Mouse (Mus musculus): Measurements from ENCODE around the gene Pdrg1.

The Pdrg1 gene

DNA sequence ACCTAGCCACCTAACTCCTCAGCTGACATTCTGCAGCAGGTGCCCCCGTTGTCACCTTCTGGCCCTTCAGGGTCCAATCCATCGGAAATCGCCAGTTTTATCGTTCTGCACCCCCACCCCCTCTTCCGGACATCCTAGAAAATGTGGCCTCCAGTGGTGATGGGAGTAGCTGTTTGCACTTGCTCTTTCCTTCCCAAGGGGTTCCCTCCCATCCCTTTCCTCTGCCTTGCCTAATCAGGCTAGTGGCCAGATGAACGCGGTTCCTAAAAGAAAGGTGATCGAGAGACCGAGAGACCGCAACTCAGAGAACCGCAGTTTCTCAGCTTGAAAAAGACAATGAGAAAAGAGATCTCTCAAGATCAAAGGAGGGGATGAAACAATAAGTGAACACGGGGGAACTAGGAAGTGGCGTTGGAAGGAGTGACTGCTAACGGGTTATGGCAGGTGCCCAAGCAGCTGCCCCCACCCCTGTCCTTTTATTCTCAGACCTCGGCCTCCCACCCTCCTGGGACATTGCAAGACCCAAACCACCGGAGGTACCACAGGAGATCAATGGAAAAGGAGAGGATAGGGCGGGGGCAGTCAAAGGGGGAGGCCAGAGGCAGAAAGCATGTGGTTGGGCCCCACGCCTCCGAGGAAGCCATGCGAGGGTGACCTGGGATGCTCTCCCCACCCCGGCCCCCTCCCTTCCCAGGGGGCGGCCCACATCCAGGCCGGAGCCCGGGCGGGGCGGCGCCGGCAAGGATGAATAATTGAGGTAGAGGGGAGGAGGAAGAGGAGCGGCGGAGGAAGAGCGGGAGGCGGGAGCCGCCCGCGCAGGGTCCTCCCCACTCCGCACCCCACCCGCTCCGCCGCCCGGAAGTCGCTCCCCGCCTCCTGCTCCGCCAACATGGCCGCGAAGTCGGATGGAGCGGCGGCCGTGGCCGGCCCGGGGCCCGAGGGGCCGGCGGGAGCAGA is 16.2 kb upstream of the Pdrg1 start, which contains the start of gene Xkr7:
Xkr7 (plus strand) TSS at position 727 of the 957 bp plus-strand sequence.
- no peak for DNase-seq (ENCODE audit: low read depth, low spot score)

DNA sequence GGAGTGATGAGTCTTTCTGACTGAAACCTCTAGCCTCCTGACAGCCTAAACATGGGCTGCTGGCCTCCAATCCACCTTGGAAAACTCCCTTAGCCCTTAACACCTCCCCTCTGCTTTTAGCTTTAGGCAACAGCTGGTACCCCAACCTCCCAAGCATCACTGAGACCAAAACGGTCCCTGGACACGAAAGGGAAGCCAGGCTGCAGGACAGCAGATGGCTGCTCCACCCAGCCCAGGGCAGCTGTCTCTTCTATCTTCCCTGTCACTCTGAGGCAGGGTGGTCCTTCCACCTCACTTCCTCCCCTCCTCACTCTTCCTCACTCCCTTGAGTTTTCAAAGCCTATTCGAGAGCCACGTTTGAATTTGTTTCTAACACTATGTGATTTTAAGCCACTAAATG is 15.2 kb upstream of the Pdrg1 start:
- DNase-seq (ENCODE audit: low read depth, low spot score), result no peak

DNA sequence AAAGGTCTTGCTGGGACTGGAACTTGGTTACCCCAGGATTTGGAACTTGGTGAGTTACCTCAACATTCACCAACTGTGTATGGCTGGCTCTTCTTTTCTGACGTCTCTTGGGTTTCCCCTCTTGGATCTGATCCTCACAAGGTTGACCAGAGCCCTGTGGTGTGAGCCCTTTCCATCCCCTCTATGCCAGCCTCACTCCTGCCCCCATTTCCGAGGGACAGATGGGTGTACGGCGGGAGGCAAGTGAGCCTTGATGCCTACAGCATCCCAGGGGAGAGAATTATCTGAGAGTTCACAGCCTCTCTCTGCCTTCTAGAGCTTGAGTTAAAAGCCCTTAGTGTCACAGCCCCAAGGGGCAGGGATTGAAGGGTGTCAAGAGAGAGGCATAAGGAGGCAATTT is 12.3 kb upstream of the Pdrg1 start:
- DNase-seq (ENCODE audit: low read depth, low spot score), result no peak

DNA sequence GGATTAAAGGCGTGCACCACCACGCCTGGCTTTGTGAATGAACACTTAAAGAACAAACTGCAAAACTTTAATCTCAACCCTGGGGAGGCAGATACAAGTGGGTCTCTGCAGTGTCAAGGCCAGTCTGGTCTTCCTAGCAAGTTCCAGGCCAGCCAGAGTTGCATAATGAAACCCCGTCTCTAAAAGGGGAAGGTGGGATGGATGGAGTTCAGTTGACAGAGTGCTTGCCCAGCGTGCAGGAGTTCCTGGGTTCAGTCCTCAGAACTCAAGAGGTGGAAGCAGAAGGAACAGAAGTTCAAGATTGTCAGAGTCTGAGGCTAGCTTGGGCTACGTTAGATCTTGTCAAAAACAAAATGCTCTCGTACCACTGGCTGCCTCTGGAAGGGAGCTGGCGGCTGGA is 10.8 kb upstream of the Pdrg1 start:
- DNase-seq (ENCODE audit: low read depth, low spot score), result no peak

DNA sequence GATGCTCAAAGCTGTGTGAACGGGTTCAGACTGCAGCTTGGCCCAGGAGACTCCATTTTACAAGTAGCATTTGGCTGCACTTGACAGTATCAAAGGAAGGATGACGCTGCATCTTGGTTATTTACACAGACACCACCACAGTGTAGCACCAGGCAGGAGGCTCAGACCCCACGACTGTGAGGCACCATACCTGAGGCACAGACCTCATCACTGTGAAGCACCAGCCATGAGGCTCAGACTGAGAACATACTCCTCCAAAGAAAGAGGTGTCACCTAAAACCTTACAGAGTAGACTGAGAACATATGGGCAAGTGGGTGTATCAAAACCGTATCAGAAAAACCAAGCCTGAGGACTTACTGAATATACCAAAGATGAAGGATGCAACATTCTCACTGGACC is 7.6 kb upstream of the Pdrg1 start:
- DNase-seq (ENCODE audit: low read depth, low spot score), result no peak

DNA sequence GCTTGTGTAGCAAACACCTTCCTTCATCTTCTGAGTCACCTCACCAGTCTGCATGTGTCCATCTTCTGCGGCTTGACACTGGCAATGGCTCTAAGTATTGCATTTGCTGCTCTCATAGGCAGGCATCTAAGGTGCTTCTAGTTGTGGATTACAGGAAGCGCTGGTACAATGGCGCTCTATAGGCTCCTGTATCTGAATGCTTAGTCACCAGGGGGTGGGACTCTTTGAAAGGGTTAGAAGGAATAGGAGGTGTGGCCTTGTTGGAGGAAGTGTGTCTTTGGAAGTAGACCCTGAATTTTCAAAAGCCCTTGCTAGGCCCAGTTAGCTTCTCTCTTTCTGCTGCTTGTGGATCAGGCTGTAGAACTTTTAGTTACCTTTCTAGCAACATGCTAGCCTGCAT is 5.9 kb upstream of the Pdrg1 start:
- no peak for DNase-seq (ENCODE audit: low read depth, low spot score)

DNA sequence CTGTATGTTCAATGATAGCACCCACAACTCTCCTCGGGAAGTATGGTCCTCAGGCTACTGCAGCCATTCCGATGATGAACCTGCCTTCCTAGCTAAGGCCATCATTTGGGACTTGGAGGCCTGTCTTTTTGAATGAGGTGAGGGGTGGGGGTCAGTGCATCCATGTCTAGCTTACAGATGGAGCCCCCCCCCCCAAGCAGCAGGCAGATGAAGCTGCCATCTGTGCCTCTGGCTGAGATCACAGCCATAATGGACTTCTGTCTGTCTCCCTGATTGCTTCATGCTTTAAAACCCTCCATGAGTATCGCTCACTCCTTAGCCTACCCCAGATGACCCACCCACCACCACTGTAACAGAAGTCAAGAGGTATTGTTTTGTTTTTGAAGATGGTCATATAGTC is 4.1 kb upstream of the Pdrg1 start:
- DNase-seq (ENCODE audit: low read depth, low spot score), result no peak

DNA sequence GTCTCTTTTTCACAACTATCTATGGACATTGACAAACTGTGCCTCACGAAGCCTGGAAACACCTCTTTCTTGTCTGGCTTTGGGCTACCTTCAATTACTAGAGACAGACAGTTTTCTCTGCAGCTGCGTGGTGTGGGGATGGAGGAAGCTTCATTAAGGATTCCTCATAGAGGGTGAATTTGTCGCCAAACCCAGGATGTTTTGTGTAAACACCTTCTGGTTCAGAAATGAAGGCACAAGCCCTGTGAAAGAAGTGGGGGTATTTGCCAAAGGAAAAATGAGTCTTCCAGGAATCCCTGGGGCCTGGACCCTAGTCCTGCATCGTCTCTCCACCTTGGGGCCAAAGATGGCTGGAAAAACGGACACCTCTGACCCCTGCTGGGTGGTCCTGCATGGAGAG is 1.6 kb upstream of the Pdrg1 start:
- DNase-seq (ENCODE audit: low read depth, low spot score), result no peak

DNA sequence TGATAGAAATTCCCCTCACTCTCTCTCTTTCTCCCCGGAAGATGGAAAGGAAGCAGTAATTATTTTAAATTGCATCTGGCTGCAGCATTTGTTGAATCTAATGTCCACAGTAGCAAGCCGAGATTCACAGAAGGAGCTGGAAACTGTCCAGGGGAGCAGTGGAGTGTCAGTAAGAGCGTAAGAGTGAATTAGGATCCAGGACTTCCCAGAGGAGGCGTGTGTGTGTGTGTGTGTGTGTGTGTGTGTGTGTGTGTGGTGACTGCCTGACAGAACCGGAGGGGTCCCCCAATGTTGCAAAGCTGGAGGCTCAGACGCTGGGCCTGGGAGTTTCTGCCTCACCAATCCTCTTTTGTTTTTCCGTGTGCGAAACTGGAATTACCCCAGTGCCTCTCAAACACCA is 577 bp upstream of the Pdrg1 start:
- DNase-seq (ENCODE audit: low read depth, low spot score), result no peak

DNA sequence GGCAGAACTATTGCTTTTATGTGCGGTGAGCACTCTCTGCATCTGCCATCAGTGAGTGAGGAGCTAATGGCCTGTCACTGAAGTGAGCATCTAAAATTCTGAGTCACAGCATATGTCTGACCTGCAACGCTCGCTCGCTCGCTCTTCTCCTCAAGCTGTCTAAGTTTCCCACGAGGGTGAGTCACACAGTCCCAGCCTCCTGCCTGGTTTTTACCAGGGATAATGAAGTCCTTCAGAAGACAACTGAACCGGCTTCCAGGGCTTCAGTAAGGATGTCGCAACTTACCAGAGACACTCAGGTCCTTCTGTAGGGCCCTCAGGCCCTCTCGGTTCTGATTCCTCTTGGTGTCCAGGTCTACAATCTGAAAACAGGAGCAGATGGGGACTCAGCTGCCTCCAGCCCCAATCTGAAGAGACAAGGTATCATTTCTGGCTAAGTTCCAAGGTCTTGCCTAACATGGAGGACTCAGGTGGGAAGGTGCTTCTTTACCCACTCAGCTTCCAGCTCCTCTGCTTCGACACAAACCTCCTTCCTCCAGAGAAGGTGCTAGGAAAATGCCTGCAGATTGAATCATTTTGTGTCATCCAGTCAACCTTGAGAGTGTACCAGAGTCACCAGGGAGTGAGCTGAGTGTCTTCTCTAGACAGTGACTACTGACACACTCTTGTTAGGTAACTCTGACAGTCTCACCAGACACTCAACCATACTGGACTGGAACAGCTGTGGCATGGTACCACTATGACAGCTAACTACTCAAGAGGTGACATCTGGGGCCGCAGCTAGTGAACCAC is 1.3 kb downstream of the Pdrg1 start:
- DNase-seq (ENCODE audit: low read depth, low spot score), result no peak

DNA sequence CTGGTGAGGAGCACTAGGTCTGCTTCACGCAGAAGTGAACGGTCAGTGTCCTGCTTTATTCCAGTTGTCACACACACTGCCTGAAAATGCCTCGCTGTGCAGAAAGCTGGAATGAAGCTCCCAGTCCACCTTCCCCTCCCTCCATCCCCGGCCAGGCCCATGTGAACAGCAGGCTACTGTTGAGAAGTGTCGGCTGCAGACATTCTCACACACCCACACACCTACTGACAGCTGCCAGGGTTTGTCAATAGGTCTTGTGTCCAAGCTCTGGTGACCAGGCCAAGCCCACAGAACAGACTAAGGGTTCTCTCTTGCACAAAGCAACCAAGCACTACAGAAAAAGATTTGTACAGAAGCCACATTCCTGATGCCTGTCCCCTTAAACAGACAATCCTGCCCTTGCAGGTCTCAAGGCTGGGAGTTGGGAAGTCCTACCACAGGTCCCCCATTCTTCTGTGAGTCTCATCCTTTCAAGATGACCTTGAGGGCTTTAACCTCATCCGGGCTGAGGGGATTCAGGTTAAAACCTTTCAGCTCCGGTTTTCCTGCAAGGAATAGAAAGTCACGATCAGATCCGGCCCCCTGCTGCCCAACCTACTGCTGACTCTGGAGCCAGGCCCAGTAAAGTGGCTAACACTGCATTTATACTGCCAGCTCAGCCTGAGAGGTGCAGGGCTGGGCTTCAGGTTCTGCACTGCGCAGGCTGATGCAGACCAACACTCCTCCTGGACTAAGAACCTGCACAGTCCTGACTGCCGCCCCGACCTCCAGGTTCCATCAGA is 5.8 kb downstream of the Pdrg1 start:
- no peak for DNase-seq (ENCODE audit: low read depth, low spot score)

DNA sequence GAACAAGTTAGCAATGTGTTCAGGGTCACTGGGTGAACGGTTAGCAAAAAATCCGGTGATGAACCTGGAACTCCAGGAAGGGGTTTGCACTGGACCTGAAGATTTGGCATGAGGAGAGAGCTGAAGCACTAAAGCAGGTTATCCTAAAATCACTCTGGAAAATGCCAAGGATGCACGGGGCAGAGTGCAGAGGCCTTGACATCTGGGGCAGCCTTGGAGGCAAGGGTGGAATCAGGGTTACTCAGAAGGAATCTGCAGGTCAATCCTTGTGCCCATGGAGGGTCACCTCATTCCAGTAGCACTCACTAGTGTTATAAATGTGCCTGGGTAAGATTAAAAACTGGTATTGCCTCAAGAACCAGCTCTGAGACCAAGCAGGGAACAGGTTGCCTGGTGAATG is 9.2 kb downstream of the Pdrg1 start:
- DNase-seq (ENCODE audit: low read depth, low spot score), result no peak

DNA sequence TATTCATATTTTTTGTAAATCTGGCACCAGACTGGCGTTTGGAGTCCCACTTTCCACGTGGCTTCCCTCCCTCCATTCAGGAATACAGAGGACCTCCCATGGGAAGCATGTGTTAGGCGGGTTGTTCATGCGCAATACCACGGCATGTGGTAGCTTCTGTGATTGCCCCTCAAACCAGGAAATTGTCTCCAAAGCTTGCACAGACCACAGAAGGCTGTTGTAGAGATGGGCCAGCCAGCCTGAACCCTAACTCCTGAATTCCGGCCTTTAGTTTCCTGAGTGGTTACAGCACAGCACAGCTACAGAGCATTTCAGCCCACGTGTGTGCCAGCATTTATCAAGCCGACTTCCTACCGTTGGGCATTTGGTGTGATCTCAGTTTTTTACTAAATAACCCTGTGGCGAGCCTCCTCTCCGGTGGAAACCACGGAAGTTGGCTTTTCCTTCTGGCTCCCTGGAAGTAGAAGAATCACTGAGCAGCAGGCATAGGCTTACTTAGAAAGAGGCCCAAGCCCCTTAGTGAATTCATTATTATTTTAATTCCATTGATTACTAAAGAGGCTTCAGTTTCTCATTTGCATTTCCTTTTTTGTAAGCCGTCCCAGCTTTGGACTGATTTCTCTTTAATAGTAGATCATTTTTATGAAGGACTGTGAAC is 11.4 kb downstream of the Pdrg1 start:
- no peak for DNase-seq (ENCODE audit: low read depth, low spot score)

DNA sequence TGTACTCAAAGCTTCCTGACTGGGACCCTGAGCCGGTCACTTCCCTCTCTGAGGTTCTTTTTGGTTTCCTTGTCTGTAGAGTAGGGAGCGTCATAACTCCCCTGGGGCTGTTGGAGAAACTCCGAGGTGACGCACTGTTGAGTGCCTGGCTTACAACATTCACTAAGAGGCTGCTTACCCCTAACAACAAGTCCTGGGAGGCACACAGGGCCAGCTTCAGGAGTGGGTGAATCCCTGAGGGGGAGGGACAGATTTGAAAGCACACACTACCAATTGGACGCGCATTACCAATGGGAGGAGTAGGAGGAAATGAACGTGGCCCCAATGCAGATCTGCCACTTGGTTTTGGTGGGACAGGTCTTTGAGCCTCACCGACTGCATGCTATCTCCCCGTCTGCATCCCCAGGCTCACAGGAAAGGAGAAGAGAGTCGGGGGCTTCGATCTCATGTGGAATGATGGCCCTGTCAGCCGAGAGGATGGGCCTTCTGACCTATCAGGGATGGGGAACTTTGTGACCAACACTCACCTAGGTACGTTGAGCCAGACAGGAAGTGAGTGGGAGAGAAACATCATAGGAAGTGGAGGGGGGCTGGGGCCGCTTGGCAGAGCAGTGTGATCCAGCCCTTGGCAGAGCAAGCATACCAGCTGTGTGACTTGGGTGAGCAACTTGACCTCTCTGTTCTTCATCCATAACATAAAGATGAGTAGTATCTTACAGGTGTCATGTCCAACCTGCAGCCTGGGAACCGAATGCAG is 12.6 kb downstream of the Pdrg1 start:
- DNase-seq (ENCODE audit: low read depth, low spot score), result no peak

DNA sequence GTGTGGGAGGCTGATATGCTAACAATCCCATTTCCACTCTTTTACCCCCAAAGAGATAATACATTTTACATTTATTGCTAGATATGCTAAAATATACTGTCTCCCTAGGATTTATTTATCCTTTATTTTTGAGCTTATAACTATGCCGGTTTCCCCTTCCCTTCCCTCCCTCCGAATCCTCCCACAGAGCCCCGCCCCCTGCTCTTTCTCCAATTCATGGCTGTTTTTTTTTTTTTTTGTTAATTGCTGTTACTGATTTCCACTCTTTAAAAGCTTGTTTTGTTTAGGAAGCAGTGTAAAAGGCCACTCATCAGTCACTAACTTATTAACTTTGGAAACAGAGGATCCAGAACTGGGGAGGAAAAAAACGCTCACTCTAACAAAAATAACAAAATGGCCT is 18.2 kb downstream of the Pdrg1 start:
- DNase-seq (ENCODE audit: low read depth, low spot score), result no peak

DNA sequence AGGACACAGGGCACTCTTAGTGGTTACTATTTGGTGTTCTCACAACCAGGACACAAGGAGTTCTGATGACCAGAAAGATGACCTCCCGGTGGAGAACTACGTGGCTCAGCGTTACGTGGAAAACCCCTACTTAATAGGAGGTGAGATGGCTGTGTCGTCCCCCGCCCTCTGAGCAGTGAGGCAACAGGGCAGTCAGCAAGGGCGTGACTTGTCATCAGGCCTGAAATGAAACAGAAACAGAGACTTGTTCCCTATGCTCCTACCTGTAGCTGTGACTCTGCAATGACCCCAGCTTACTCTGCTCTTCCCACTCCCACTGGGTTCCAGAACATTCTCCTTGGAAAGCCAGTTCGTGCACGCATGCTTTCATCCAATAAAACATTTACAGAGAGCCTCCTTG is 23.7 kb downstream of the Pdrg1 start:
- no peak for DNase-seq (ENCODE audit: low read depth, low spot score)

DNA sequence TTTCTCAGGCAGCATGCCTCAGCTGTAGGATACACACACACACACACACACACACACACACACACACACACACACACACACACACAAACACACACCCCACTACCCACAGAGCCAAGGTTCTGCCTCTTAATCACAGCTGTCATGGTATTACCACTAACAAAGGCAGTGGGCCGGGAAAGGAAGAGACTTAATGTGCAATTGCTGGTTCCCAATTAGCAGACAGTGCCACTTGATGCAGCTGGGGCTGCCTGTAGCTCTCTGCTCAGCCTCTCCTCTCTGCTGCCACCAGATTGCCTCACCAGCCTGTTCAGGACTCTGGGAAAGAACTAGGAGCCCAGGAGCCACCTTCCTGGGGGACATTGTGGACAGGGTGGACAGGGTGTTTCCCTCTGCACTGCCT is 29.6 kb downstream of the Pdrg1 start:
- no peak for DNase-seq (ENCODE audit: low read depth, low spot score)

DNA sequence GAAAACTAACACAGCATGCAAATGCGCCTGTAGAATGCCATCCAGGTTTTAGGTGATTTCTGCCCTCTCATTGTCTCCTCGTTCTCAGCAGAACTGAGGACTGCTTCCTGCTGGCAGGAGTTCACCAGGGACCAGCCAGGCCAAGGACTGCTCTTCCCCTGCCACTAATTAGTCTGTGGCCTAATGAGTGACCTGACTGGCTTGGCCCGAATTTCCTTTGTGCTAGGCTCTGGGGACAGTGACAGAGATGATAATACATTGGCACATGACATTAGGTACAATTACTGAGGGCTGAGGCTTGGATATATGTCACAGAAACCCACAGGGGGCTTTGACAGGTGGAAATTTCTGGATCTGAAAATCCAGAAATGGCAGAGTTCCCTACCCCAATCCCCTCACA is 38.2 kb downstream of the Pdrg1 start:
- DNase-seq (ENCODE audit: low read depth, low spot score), result no peak

DNA sequence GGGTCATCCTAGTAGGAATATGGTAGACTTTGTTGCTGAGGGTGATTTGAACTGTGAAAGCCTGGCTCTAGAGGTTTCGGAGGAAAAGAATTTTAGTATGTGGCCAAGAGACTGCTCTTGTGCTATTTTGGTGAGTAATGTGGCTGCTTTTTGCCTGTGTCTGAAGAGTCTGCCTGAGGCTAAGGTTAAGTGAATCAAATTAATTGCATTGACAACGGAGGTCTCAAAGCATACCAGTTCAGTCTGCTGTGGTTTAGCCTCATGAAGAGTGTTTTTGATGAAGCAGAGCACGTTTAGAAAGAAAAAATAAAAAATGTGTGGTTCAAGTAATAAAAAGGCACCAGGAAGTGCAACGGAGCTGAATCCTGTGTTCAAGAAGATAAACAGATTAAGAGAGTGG is 49.7 kb downstream of the Pdrg1 start:
- no peak for DNase-seq (ENCODE audit: low read depth, low spot score)

DNA sequence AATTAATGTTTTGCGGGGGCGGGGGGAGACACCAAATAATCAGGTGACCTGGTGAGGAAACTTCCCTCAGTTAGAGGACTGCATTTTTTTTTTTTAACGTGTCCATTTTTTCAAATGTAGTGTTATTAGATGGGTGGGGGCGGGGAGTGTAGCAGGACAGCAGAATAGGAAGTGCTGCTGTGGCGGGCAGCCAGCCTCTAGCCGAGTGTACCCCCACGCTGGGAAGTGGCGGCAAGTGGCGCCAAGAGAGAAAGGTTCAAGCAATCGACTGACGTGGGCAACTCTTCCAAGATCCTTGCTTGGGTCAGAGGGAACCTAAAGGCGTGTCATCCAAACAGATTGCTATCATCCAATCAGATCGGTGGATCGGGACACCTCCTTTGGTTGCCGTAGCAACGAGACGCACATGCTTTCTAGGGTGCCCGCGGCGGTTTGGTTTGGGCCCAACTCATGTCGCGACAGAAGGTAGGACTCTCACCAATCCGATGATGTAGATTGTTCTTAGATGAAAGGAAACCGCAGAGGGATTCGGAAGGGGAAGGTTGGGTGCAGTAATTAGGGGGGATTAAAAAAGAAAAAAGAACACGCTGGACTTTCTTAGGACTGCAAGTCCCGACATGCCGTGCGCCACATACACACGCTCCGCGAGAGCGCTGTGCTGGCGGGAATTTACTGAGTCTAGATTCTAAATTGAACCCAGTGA is 53.0 kb downstream of the Pdrg1 start, which contains the start of gene Ttll9:
Ttll9 (plus strand) TSS at position 395 of the 703 bp plus-strand sequence.
- DNase-seq (ENCODE audit: low read depth, low spot score), result no peak
